Mouse (Mus musculus) intestine, postnatal 0 days (tissue): Measurements from ENCODE around the gene Tmem11. TPM values are rescaled to one million over a fixed set of nuclear protein-coding genes. Genes with fewer than 3 reads are reported as not detected.
"Not testable (repeated sequence)": the region's sequence is repeated elsewhere in the genome, so short reads cannot be mapped to it uniquely, and the experiment has no call there.

Experiments used
- ATAC-seq: fragments of 200-750 bp; cut with Nextera tagmentation; 2 replicates; pipeline ENCODE4 v1.8.0; 2017; ENCODE audit warnings: mild to moderate bottlenecking, moderate TSS enrichment, moderate library complexity
- H3K27ac ChIP-seq: fragments of 300-500 bp; sonication (generic); 2 replicates; pipeline ENCODE4 v1.5.1; 2014; ENCODE audit warnings: mild to moderate bottlenecking, low read depth, low read length, moderate library complexity
- H3K27me3 ChIP-seq: fragments of 300-500 bp; sonication (generic); replicated peaks from 2 replicates; pipeline ENCODE4 v1.6.1; 2014; ENCODE audit warnings: low read length, mixed read lengths; ENCODE audit not compliant: control insufficient read depth, insufficient read depth
- H3K36me3 ChIP-seq: fragments of 300-500 bp; sonication (generic); 2 replicates; pipeline ENCODE4 v1.6.1; 2014; ENCODE audit warnings: mild to moderate bottlenecking, moderate library complexity; ENCODE audit not compliant: control insufficient read depth, insufficient read depth
- H3K4me1 ChIP-seq: fragments of 300-500 bp; sonication (generic); replicated peaks from 2 replicates; pipeline ENCODE4 v1.6.1; 2014; ENCODE audit warnings: antibody characterized with exemption, low read length, mixed read lengths; ENCODE audit not compliant: control insufficient read depth, insufficient read depth
- H3K4me2 ChIP-seq: fragments of 300-500 bp; sonication (generic); replicated peaks from 2 replicates; pipeline ENCODE4 v1.6.1; 2014; ENCODE audit warnings: low read depth, mild to moderate bottlenecking, moderate library complexity
- H3K4me3 ChIP-seq: fragments of 300-500 bp; sonication (generic); 2 replicates; pipeline ENCODE4 v1.5.1; 2014; ENCODE audit warnings: low read depth, low read length
- H3K9ac ChIP-seq: fragments of 300-500 bp; sonication (generic); 2 replicates; pipeline ENCODE4 v1.6.1; 2014; ENCODE audit warnings: mild to moderate bottlenecking, low read depth, low read length
- H3K9me3 ChIP-seq: fragments of 300-500 bp; sonication (generic); 2 replicates; pipeline ENCODE4 v1.6.1; 2016; ENCODE audit warnings: mixed run types; ENCODE audit not compliant: control insufficient read depth
- CTCF ChIP-seq: sonication (generic); IDR thresholded peaks from 2 replicates; pipeline ENCODE4 v1.5.1; 2016; ENCODE audit warnings: low read depth, mild to moderate bottlenecking, control low read depth, antibody characterized with exemption, moderate library complexity
- WGBS: fragments of 180-500 bp; shearing (Covaris S2); extraction: QIAGEN DNeasy Blood & Tissue Kit; methylation state at CpG from one replicate; pipeline ENCODE4 v1.1.7; 2014; 5-methylcytosine and 5-hydroxymethylcytosine counted together
- polyA plus RNA-seq: library from polyadenylated mRNA; unstranded; fragments of >200 nt; fragmentation: Nextera tagmentation; extraction: Ambion mirVana; gene quantifications from 2 replicates; pipeline ENCODE4 v1.2.1, GENCODE M21; 2015

Tmem11 gene
- polyA plus RNA-seq, 1 experiment from 2014 or later: 34.6 TPM

GRCm38 (mm10) chr11:60895915-60896314 lies 16.8 kb upstream of the Tmem11 start:
- H3K27me3 ChIP-seq: no peaks in the 10 kb centered on the region
- no peak overlapping the region for H3K4me2 ChIP-seq
- no peaks in the 10 kb centered on the region for H3K9me3 ChIP-seq
- WGBS: 25% methylated on average over 4 of the region's 4 CpGs
- H3K27ac ChIP-seq: no peak overlapping the region
- no peak overlapping the region for H3K9ac ChIP-seq
- no peak overlapping the region for H3K4me3 ChIP-seq
- H3K36me3 ChIP-seq: no peaks in the 10 kb centered on the region
- H3K4me1 ChIP-seq: no peaks in the 10 kb centered on the region
- ATAC-seq: no peak
- no peak for TF ChIP-seq CTCF

- Histone ChIP-seq H3K4me2 (no peak overlapping the region), H3K4me3 (no peak overlapping the region), H3K4me1 (no peaks in the 10 kb centered on the region), H3K9me3 (no peaks in the 10 kb centered on the region), H3K27me3 (no peaks in the 10 kb centered on the region), H3K27ac (no peak overlapping the region), H3K9ac (no peak overlapping the region), H3K36me3 (no peaks in the 10 kb centered on the region)
- 55% methylated on average over 3 of the region's 3 CpGs for WGBS
- no peak for TF ChIP-seq CTCF
- ATAC-seq: no peak
Observed at GRCm38 (mm10) chr11:60890744-60891143, 11.7 kb upstream of the Tmem11 start.

- Histone ChIP-seq H3K27me3 (no peaks in the 10 kb centered on the region), H3K4me2 (no peak overlapping the region), H3K9ac (no peak overlapping the region), H3K4me1 (no peaks in the 10 kb centered on the region), H3K4me3 (no peak overlapping the region), H3K27ac (no peak overlapping the region), H3K36me3 (no peaks in the 10 kb centered on the region), H3K9me3 (no peaks in the 10 kb centered on the region)
- no peak for TF ChIP-seq CTCF
- no peak for ATAC-seq
- 71% methylated on average over 6 of the region's 6 CpGs for WGBS
Observed at GRCm38 (mm10) chr11:60890286-60890685, 11.2 kb upstream of the Tmem11 start.

- no peaks in the 10 kb centered on the region for H3K36me3 ChIP-seq
- no peak for TF ChIP-seq CTCF
- H3K9ac ChIP-seq: no peak overlapping the region
- H3K4me3 ChIP-seq: no peak overlapping the region
- 65% methylated on average over 2 of the region's 2 CpGs for WGBS
- H3K4me1 ChIP-seq: no peaks in the 10 kb centered on the region
- H3K27me3 ChIP-seq: no peaks in the 10 kb centered on the region
- ATAC-seq: no peak
- no peaks in the 10 kb centered on the region for H3K9me3 ChIP-seq
- no peak overlapping the region for H3K27ac ChIP-seq
- H3K4me2 ChIP-seq: no peak overlapping the region
Observed at GRCm38 (mm10) chr11:60889861-60890260, 10.8 kb upstream of the Tmem11 start.

- not testable (repeated sequence) for H3K9ac ChIP-seq, H3K4me1 ChIP-seq, H3K4me3 ChIP-seq, H3K27ac ChIP-seq, ATAC-seq, H3K36me3 ChIP-seq, H3K4me2 ChIP-seq, H3K9me3 ChIP-seq, H3K27me3 ChIP-seq
- 93% methylated on average over 2 of the region's 3 CpGs for WGBS
Observed at GRCm38 (mm10) chr11:60886986-60887385, 7.9 kb upstream of the Tmem11 start.

GRCm38 (mm10) chr11:60882386-60882785 lies 3.3 kb upstream of the Tmem11 start:
- no peak overlapping the region for H3K9ac ChIP-seq
- H3K27me3 ChIP-seq: no peaks in the 10 kb centered on the region
- ATAC-seq: no peak
- 79% methylated on average over 3 of the region's 3 CpGs for WGBS
- H3K4me1 ChIP-seq: no peaks in the 10 kb centered on the region
- no peak overlapping the region for H3K27ac ChIP-seq
- TF ChIP-seq CTCF: no peak
- no peak overlapping the region for H3K4me2 ChIP-seq
- H3K9me3 ChIP-seq: no peaks in the 10 kb centered on the region
- H3K36me3 ChIP-seq: no peaks in the 10 kb centered on the region
- no peak overlapping the region for H3K4me3 ChIP-seq

- no peak for TF ChIP-seq CTCF
- Histone ChIP-seq H3K4me2 (no peak overlapping the region), H3K27me3 (no peaks in the 10 kb centered on the region), H3K9me3 (no peaks in the 10 kb centered on the region), H3K36me3 (0 out of 2 replicates have a peak, but pooled peaks cover 1% of the 10 kb centered on the region), H3K4me3 (no peak overlapping the region), H3K27ac (no peak overlapping the region), H3K9ac (no peak overlapping the region), H3K4me1 (0 out of 2 replicates have a peak, but pooled peaks cover 5% of the 10 kb centered on the region)
- 94% methylated on average over 4 of the region's 4 CpGs for WGBS
- ATAC-seq: no peak
Observed at GRCm38 (mm10) chr11:60880559-60880958, 1.5 kb upstream of the Tmem11 start.
